Mouse (Mus musculus): Measurements from ENCODE around the gene Lrp3. TPM values are rescaled to one million over a fixed set of nuclear protein-coding genes. Genes with fewer than 3 reads are reported as not detected.
A peak's percentile ranks its signal among the peaks of the same experiment; 100 is the strongest.
"Not testable (repeated sequence)": the region's sequence is repeated elsewhere in the genome, so short reads cannot be mapped to it uniquely, and the experiment has no call there.

Gene Lrp3
- total RNA-seq (2021) = 1 to 10 TPM; 7.8 to 9.2 TPM
- long read RNA-seq, experiment 1, full-length matches to known transcripts = 11 of 15 reads
- long read RNA-seq, experiment 1, partial matches to known transcripts = 3 of 15 reads
- long read RNA-seq, experiment 1, other reads (novel, unspliced or antisense) = 1 of 15 reads
- long read RNA-seq, experiment 2, full-length matches to known transcripts = 2 of 4 reads
- long read RNA-seq, experiment 2, partial matches to known transcripts = 0 of 4 reads
- long read RNA-seq, experiment 2, other reads (novel, unspliced or antisense) = 2 of 4 reads

DNA sequence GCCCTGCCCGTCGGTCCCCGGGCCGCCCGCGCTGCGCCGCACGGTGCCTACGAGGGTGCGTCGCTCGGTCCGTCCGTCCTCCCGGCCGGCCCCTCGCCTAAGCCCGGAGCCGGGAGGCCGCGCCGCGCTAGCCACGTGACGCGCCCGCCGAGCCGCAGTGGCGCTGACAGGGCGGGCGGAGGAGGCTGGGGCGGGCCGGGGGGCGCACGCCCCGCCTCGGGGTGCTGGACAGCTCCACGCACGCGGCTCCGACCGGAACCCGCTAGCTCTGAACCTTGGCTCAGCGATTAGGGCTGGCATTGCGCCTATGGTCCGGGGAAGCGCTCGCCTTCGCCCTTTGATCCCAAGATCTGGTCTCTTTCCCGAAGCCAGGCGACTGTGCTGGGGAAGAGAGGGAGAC is at the start of gene Lrp3:
Lrp3 (minus strand) TSS at position 274 of the 400 bp plus-strand sequence.
- intact Hi-C loops (cut with DNase I) = no loop called here
- peak; percentile 50 to 64 for DNase-seq

DNA sequence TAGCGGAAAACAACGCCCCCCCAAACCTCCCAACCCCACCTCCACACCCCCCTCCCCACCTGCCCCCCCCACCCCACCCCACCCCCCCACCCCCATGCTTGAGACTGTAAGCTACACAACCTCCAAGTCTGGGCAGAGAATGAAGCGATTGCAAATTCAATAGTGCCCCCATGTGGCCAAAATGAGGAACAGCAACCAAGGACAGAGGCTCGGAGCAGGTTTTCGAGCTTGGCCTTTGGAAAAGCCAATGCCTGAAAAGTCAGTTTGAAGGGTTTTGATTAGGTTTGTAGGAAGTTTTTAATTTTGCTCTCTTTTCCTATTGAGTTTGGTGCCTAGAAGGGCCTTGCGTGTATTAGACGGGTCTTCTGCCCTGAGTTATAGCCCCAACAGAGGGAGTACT is 49.4 kb upstream of the Lrp3 start:
- peak in 1 of 2 experiments; percentile 40 for DNase-seq
- intact Hi-C loops (cut with DNase I) = loop anchor here (2.0 to 5.0 kb wide), 3 partner anchors 77 to 238 kb away; partner anchors contain the start of genes Cebpa and Slc7a10

DNA sequence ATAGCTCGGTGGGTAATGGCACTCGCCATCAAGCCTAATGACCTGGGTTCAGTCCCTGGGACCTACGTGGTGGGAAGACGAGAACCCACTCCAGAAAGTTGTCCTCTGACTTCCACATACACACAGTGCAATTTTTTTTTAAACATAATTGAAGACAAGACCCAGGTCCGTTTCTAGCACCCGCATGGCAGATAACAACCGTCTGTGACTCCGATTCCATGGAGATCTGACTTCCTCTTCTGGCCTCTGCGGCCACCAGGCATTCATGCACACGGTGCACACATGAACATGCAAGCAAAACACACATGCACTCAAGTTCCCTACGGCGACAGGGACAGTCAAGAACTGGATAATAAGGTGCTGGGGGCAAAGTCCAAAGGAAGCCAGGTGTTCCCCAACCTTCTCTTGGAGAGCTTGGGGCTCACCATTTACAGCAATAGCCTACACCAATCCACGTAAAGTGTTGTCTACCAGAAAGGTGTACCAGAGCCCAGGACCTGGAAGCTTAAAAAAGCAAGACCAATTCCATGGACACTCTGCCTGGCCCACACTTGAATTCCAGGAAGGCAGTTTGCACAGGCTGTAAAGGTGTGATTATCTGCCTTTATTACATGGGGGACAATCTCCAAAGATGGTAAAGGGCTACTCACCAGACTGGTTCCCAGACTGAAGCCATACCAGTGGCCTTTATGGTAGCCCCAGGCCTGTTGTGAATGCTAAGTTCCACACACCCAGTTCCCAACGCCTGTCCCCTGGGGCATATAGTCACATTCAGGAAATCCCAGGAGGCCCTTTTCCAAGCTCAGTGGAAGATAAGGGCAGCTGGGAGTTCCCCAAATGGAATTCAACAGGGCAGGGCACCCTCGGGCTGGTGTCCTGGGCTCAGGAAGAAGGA is 48.5 kb upstream of the Lrp3 start:
- intact Hi-C loops (cut with DNase I) = loop anchor here (2.0 to 5.0 kb wide), 3 partner anchors 77 to 237 kb away; partner anchors contain the start of genes Cebpa and Slc7a10
- no peak for DNase-seq

DNA sequence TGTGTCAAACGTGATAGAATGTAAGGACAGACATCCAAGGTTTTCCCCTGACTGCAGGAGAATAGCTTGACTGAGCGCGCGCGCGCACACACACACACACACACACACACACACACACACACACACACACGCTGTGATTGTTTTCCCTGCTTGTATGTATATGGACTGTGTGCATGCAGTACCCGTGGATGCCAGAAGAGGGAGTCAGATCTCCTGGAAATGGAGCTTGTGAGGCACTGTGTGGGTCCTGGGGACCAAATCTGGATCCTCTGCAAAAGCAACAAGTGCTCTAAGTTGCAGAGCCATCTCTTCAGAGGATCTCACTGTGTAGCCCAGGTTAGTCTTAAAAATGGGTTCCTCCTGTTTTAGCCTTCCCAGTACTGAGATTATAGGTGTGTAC is 44.1 kb upstream of the Lrp3 start:
- intact Hi-C loops (cut with DNase I) = no loop called here
- no peak for DNase-seq

DNA sequence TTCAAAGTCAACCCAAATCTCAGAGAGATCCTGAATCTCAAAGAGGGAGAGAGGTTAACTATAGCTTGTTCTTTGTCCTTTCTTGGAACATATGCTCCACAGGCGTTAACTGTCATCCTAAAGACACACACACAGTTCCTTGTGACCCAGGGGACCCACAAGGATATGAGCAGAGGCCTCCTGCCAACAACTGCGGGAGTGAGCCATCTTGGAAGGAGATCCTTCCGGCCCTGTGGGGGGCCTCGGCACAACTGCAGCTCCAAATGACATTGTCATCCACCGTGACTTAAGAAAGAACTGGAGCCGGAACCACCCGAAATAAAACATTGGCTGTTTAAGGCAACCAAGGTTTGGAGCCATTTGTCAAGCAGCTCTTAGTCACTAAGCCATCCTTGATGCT is 43.0 kb upstream of the Lrp3 start:
- intact Hi-C loops (cut with DNase I) = no loop called here

DNA sequence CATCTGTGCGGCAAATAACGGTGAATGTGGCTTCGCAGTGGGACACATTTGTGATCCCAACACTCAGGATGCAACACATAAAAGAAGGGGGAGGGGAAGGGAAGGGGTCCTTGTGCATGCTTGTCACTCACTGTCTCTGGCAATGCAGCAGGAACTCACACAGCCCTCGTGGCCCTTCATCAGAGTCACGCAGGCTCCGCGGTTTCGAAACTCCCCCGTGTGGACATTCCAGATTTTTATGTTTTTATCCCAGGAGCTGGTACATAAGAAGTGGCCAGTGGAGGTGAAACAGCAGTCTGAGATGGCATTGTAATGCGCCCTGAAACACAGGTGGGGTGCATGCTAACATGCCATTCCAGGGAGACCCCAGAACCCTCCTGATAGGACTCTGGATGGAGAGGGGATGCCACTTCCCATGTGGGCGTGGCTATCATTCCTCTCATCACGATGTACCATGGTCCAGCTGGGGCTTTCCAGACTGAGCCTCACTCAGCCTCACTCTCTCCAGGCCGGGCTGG is 36.8 kb upstream of the Lrp3 start:
- peak in 1 of 2 experiments; percentile 22 for DNase-seq

More for the DNA sequence above, 43.0 kb upstream of the Lrp3 start:
- no peak for DNase-seq

DNA sequence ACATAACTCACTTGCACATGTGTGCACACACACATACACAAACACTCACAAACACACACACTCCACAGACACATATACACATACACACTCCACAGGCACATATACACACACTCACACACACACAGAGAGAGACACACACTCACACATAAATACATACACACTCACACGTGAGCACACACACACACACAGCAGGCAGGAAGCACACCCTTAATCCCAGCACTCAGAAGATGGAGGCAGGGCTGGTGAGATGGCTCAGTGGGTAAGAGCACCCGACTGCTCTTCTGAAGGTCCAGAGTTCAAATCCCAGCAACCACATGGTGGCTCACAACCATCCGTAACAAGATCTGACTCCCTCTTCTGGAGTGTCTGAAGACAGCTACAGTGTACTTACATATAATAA is 22.6 kb upstream of the Lrp3 start:
- intact Hi-C loops (cut with DNase I); DNase-seq: not testable (repeated sequence)

More for the DNA sequence above, 36.8 kb upstream of the Lrp3 start:
- intact Hi-C loops (cut with DNase I) = no loop called here

DNA sequence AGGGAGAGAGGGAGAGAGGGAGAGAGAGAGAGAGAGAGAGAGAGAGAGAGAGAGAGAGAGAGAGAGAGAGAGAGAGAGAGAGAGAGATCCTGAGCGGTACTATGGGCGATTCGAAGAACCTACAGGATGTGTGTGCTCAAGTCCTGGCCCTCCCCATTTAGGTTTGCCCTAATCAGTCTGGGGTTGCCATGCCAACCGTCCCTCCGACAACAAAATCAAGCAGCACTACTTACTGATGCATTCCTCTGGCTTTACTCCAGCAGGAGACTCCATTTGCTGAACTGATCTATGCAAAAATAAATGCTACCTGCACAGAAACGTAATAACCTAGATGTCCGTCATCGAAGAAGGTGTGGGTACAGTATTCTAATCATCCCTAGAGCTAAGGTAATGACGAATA is 20.0 kb upstream of the Lrp3 start:
- intact Hi-C loops (cut with DNase I) = no loop called here

DNA sequence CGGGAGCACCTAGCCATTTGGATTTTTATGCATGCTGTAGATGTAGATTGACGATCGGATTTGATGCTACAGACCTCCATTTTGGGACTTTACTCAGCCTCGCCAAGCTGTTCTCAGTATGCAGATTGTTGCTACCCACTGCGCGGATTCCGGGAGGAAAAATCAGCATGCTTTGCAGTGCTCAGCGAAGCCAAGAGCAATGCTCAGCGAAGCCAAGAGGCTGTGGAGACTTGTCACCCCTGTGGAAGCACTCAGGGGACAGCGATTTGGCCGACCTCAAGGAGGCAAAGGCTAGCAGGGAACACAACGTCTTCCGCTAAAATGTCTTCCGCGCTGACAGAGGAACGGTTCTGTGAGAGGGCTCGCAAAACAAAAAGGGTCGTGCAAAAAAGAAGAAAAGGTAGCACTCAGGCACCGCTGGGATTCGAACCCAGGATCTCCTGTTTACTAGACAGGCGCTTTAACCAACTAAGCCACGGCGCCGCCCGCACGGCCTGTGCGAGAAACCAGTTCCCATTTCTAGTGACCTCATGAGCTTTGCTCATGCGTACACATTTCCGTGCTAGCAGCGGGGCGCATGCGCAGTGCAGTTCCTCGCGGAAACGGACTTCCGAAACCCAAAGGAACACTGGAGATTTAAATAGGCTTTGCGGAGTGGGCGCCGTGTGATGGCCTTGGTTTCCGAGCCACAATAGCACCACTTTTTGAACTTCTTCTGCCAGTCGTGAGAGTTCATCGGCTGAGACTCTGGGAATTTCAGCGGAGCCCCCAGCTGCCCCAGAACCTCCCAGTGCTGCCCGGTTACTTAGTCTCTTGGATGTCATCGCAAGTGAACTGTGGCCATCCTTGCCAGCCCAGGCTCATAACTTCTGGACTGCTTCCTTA is 19.3 kb upstream of the Lrp3 start:
- intact Hi-C loops (cut with DNase I) = no loop called here
- peak; percentile 96 to 99 for DNase-seq

More for the DNA sequence above, 20.0 kb upstream of the Lrp3 start:
- DNase-seq = no peak

DNA sequence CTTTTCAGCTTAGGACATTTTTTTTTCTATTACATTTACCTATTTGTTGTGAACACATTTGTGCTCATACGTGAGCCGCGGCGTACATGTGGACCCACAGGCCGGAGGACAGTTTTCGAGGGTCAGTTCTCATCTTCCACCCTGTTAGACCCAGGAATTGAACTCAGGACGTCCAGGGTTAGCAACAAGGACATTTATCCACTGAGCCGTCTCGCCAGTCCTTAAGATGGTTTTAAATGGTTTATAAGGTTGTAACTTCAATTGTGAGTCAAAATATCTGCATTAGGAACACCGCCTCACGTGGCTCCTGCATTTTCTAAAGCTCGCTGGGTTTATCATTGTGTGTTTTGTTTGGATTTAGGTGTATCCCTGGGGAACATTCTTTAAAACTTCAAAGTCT is 18.6 kb upstream of the Lrp3 start:
- DNase-seq = no peak
- intact Hi-C loops (cut with DNase I) = no loop called here

DNA sequence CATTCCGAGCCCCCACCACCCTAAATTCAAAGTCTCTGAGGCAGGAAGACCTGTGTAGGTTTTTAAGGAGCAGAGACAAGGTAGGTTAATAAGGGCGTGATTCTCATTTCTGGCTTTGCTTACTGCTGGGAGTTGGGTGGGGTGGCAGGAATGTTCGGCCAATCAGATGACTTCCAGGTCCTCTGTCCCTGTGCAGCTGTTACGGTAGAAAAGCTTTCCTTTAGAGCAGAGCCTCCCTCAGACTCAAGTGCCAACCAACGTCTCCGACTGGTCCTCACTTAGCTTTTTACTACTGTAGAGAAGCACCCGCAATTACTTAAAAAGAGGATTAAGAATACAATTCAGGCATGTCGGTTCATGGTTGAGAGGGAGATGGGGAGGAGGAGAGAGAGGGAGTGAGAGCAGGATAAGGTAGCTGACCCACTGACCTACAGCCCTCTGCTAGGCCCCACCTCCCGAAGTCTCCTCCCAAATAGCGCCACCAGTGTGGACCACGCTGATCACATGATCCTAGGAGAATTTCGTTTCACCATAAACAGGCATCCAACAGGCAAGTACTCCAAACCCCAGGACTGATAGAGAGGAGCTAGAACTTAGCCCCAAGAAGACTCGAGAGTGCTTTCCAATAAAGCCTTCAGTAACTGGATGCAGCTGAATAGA is 17.6 kb upstream of the Lrp3 start:
- intact Hi-C loops (cut with DNase I) = no loop called here
- DNase-seq = no peak

DNA sequence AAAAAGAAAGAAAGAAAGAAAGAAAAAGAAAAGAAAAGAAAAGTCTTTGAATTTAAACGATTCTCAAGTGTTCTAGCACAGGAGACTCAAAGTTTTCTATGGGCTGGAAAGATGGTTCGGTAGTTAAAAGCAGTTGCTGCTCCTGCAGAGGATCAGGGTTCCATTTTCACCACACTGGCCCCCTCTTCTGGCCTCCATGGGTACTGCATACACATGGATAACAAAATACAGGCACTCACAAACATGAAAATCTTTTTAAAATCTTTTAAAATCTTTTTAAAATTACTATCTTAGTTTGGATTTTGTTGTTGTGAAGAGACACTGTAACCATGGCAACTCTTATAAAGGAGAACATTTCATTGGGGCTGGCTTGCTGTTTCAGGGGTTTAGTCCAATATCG is 15.0 kb upstream of the Lrp3 start:
- DNase-seq = no peak
- intact Hi-C loops (cut with DNase I) = no loop called here

DNA sequence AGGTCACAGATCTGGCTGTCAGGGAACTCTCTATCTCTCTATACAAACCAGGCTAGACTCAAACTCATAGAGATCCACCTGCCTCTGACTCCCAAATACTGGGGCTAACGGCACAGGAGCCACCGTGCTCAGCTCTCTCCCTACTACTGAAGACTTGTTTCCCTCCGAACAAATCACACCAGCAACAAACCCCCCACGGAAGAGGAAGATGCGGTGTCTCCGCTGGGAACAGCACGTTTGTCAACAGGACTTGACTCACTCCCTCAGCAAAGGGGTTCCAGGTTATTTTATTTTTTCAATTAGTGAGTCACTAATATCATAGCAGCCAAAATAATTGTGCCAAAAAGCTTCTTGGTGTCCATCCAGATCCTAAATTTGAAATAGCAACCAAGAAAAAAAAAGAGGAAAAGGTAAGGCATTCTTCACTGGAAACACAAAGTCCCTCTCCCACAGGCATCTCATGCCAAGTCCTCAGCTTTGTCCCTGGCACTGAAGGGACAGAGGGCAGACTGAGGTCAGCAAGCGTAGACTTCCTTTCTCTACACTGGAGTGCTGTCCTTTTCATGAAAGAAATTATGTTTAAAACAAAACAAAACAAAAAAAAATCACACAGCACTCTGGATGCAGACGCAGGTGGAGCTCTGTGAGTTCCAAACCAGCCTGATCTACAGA is 5.5 kb upstream of the Lrp3 start:
- intact Hi-C loops (cut with DNase I) = no loop called here
- DNase-seq = no peak

DNA sequence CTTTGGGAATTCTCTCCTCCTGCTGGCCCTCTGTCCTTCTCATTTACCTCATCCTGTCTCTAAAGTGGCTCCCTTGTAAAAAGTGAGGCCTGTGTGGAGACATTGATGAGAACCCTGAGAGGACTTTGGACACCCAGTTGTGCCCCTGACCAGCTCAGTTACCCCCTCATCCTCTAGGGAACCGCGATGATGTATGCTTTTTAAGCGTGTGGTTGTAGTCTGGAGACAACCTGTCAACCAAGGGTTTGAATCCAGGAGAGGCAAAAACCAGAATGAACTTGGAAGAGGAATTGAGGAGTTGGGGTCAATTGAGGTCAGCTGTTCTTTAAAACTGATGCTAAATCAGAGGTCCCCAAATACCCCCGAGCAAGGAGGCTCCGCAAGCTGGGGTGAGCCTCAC is 433 bp upstream of the Lrp3 start:
- intact Hi-C loops (cut with DNase I) = no loop called here
- no peak for DNase-seq

DNA sequence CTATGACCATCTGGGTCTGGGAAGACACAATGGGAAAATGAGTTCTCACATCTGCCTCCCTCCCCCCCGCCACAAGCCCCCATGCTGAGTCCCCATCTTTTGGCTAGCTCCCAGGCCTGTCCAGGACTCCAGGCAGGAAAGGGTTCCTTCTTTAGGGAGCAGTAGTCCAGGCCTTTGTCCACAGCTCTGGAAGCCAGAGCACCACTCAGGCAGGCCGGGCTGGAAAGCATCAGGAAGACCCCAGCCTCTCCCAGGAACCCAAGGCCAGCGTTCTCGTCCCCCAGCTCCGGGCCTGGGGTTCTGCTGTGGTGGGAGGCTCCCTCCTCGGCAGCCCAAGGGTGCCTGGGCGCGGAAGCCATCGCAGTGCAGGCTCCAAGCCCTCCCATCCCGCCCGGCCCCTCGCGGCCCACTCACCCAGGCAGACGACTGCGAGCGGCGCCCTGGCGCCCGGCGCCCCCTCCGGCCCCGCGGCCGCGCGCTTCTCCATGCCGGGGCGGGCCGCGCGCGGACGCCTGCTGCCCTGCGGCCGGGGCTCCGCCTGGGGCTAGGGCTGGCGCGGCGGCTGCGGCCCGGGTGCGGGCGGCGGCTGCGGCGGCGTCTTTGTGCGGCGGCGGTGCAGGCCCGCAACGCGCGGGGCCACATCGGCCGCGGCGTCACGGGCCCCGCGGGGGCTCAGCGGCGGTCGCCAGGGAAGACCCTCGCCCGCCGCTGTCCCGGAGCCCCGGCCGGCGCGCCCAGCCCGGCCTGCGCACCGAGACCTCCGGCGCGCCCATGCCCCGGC is 666 bp downstream of the Lrp3 start:
- intact Hi-C loops (cut with DNase I) = no loop called here
- DNase-seq = no peak

DNA sequence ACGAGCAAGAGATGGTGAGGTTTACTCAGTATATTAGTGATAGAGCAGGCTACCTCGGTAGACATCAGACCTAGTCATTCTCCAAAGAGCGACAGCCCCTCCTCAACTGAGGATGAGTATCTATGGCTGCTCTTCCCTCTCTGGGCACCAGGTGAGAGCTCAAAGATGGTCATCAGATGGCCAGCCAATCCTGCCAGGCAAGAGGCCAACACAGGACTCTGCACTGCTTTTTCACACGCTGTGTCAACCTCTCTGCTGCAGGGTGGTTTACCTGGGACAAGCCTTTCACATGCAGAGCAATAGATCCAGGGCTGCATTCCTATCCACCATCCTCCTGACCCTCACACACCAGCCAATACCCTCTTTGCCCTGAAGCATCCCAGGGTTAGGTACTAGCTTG is 3.5 kb downstream of the Lrp3 start:
- intact Hi-C loops (cut with DNase I) = no loop called here
- DNase-seq = no peak

DNA sequence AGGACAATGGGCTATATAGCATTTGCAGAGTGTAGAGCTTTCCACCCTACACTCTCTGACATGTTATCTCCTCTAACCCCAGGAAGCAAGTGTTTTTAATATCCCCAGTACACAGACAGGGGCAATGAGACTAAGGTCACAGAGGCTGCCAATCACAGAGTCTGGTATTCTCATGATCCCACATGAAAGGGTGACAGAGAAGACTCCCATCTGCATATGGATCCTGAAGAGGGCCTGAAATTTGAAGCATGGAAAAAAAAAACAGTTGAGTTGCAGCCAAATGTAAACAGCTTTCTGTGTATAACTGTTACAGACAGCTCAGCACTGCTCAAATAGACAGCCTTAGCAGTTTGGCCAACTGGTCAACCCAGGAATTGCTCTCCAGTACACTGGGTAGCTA is 15.5 kb downstream of the Lrp3 start:
- DNase-seq = no peak
- intact Hi-C loops (cut with DNase I) = no loop called here

DNA sequence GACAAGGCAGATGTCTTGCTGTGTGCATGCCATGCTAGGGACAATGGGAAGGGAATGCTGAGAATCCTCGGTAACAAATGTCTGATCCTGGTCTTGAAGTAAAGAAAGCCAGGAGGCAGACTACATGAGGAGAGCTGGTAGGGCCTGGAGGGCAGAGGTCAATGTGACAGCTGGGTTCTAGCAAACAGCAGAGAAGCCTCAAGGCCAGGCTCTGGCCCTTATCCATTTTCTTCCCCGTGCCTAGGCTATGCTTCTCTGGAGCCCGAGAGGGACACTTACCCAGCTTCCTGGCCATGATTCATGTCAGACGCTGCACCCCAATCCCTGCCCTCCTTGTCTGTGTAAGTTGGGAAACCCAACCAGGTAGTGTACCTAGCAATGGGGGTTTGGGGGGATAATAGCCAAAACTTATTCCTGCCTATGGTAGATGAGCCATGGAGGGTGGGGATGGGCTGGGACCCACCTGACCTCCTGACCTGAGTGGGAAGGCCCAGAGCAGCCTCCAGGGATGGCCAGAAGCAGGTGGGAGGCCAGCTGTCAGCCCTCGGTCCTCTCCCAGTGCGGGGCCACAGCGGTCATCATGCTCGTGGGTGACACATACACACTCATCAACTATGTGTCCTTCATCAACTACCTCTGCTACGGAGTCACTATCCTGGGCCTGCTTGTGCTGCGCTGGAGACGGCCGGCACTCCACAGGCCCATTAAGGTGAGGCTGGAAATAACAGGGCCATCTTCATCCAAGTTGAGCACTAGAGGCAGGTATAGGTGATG is 16.1 kb downstream of the Lrp3 start:
- intact Hi-C loops (cut with DNase I) = no loop called here
- DNase-seq = no peak
